Comparison of ENCODE assay signal across 9 mouse cellular contexts in genomic region chr11:119937772-119938502, GRCm38 (mm10). TPM values are rescaled to one million over a fixed set of nuclear protein-coding genes. Genes with fewer than 3 reads are reported as not detected.
DNase-seq lines count a peak whose midpoint lies in the region; ATAC-seq lines count a peak whose summit lies in the region.
"Had no signal": no experiment of that assay in that cellular context is flagged by ENCODE, and none has a peak within 500 bp of the region (broad histone marks: within the 10 kb centered on the region; RNA-seq: fewer than 3 reads in every experiment).

No protein-coding gene starts in this region.

- peak overlapping the region; percentile 94 for H3K27ac ChIP-seq in stomach, embryonic 16.5 days (ENCODE audit: low read length)

- H3K4me3 ChIP-seq in stomach, embryonic 16.5 days (replicated peaks; ENCODE audit: low read length), result no peak overlapping the region

- H3K9me3 ChIP-seq in stomach, embryonic 16.5 days (replicated peaks; ENCODE audit: control insufficient read depth, low read length), result no peaks in the 10 kb centered on the region

- no peaks in the 10 kb centered on the region for H3K27me3 ChIP-seq in stomach, embryonic 16.5 days (ENCODE audit: control insufficient read depth, insufficient read depth, low read length)

- peaks cover 57% of the 10 kb centered on the region for H3K4me1 ChIP-seq in stomach, embryonic 16.5 days (ENCODE audit: control insufficient read depth, insufficient read depth, low read length)

- peak; percentile 36 for DNase-seq in cerebellum, adult 9-11 months
- DNase-seq in cerebellum, adult 11 months, result no peak
- peak; percentile 14 for DNase-seq in ovary, postnatal 36 days (ENCODE audit: low spot score)
- no peak for DNase-seq in ovary, postnatal 14 days (ENCODE audit: low spot score)
- DNase-seq in kidney, postnatal 4 days, result peak; percentile 50 to 65
- no peak for DNase-seq in heart, adult 9 months (ENCODE audit: low spot score in 2 of 2)
- DNase-seq in layer of hippocampus, postnatal 10 days (ENCODE audit: low spot score in 2 of 2), result no peak
- DNase-seq: adrenal gland, postnatal 36 days had no signal

- ATAC-seq in stomach, embryonic 16.5 days (ENCODE audit: insufficient read depth, low FRiP score), result no peak

- no peaks in the 10 kb centered on the region for H3K36me3 ChIP-seq in stomach, embryonic 16.5 days (ENCODE audit: control insufficient read depth, insufficient read depth, low read length)

- H3K9ac ChIP-seq in stomach, embryonic 16.5 days (ENCODE audit: low read length), result peak overlapping the region; percentile 38

- H3K4me2 ChIP-seq in stomach, embryonic 16.5 days (ENCODE audit: low read depth, low read length), result peak overlapping the region; percentile 29

- WGBS in stomach, embryonic 16.5 days, result 51% methylated on average over 19 of the region's 19 CpGs

RNA-seq across cellular contexts. Expression of gene Baiap2, which starts 4.6 kb away (rescaled TPM):
- polyA plus RNA-seq in stomach, embryonic 16.5 days (2015; fragmentation: Nextera tagmentation; extraction: Ambion mirVana), result 41.4 and 52.6 TPM in 2 replicates
- total RNA-seq in layer of hippocampus, postnatal 10 days (2021), result 100 to 1,000 TPM in 1 of 2 experiments, 10 to 100 TPM in 1; 96.2 to 102 TPM

RNA-seq across cellular contexts. Expression of gene Chmp6, which starts 24.7 kb away (rescaled TPM):
- polyA plus RNA-seq in stomach, embryonic 16.5 days (2015; fragmentation: Nextera tagmentation; extraction: Ambion mirVana), result 80.1 and 82.0 TPM in 2 replicates
- 10 to 100 TPM; 43.0 to 44.5 TPM for total RNA-seq in layer of hippocampus, postnatal 10 days (2021)

Comparison
In these comparisons a context has a peak if more than half of its experiments do, and no peak if none do; other contexts are left out.
1. DNase-seq: peak in cerebellum, adult 9-11 months (single experiment), ovary, postnatal 36 days (single experiment) and kidney, postnatal 4 days (2 of 2); none in cerebellum, adult 11 months (single experiment), ovary, postnatal 14 days (single experiment), heart, adult 9 months (0 of 2) and layer of hippocampus, postnatal 10 days (0 of 2).